Mouse (Mus musculus) right cerebral cortex, postnatal 14 days (tissue): ENCODE data around the gene Tnk1.
A peak's percentile ranks its signal among the peaks of the same experiment; 100 is the strongest.

Experiments used
- DNase-seq: peaks from one replicate; pipeline ENCODE4 v3.0.0; 2022

Tnk1 gene

GRCm38 (mm10) chr11:69837604-69837951, 21.0 kb downstream of the Tnk1 start, which contains the start of gene Nlgn2:
TSS of gene Nlgn2 (minus strand) at chr11:69837784.
- DNase-seq, result peak; percentile 82

- peak; percentile 47 for DNase-seq
These were observed 21.6 kb downstream of the Tnk1 start for GRCm38 (mm10) chr11:69836703-69837576.

- no peak for DNase-seq
These were observed 22.6 kb downstream of the Tnk1 start for GRCm38 (mm10) chr11:69835966-69836335.

- DNase-seq, result no peak
These were observed 23.1 kb downstream of the Tnk1 start for GRCm38 (mm10) chr11:69835326-69835965.

- peak; percentile 38 for DNase-seq
These were observed 24.5 kb downstream of the Tnk1 start for GRCm38 (mm10) chr11:69834001-69834549.

- DNase-seq, result no peak
These were observed 25.0 kb downstream of the Tnk1 start for GRCm38 (mm10) chr11:69833554-69833953.

- DNase-seq, result no peak
These were observed 29.7 kb downstream of the Tnk1 start for GRCm38 (mm10) chr11:69828832-69829231.

- DNase-seq, result no peak
These were observed 35.1 kb downstream of the Tnk1 start for GRCm38 (mm10) chr11:69823456-69823855.

GRCm38 (mm10) chr11:69822080-69822479, 36.5 kb downstream of the Tnk1 start, which contains the start of gene Spem1:
TSS of gene Spem1 (minus strand) at chr11:69822180.
- DNase-seq, result no peak

GRCm38 (mm10) chr11:69818871-69819270, 39.7 kb downstream of the Tnk1 start:
- DNase-seq, result no peak

GRCm38 (mm10) chr11:69818365-69818764, 40.2 kb downstream of the Tnk1 start, which contains the start of gene Spem2:
TSS of gene Spem2 (minus strand) at chr11:69818465.
- no peak for DNase-seq

- DNase-seq, result no peak
These were observed 42.0 kb downstream of the Tnk1 start for GRCm38 (mm10) chr11:69816520-69816919.

- no peak for DNase-seq
These were observed 43.4 kb downstream of the Tnk1 start, which contains the start of gene Gm39566 for GRCm38 (mm10) chr11:69815155-69815554. TSS of gene Gm39566 (minus strand) at chr11:69815298.

GRCm38 (mm10) chr11:69810280-69810679, 48.2 kb downstream of the Tnk1 start:
- no peak for DNase-seq

GRCm38 (mm10) chr11:69807641-69808040, 50.9 kb downstream of the Tnk1 start:
- DNase-seq, result no peak

- no peak for DNase-seq
These were observed 52.2 kb downstream of the Tnk1 start for GRCm38 (mm10) chr11:69806378-69806777.

- no peak for DNase-seq
These were observed 53.3 kb downstream of the Tnk1 start, which contains the start of gene Tmem102 for GRCm38 (mm10) chr11:69804972-69805909. TSS of gene Tmem102 (minus strand) at chr11:69805624.

GRCm38 (mm10) chr11:69804652-69804940, 53.9 kb downstream of the Tnk1 start:
- DNase-seq, result no peak

- DNase-seq, result peak; percentile 71
These were observed 54.5 kb downstream of the Tnk1 start for GRCm38 (mm10) chr11:69803786-69804651.

- no peak for DNase-seq
These were observed 55.2 kb downstream of the Tnk1 start for GRCm38 (mm10) chr11:69803328-69803727.

- peak; percentile 78 for DNase-seq
These were observed 55.9 kb downstream of the Tnk1 start for GRCm38 (mm10) chr11:69802648-69803105.
